Mouse (Mus musculus) kidney, adult 9 months (tissue): Measurements from ENCODE around the gene Capns1.
"Not testable (repeated sequence)": the region's sequence is repeated elsewhere in the genome, so short reads cannot be mapped to it uniquely, and the experiment has no call there.

Experiments used
- DNase-seq: peaks from one replicate; pipeline ENCODE4 v3.0.0; 2022

Capns1 gene

GRCm38 (mm10) chr7:30200661-30201060 is 2.0 kb upstream of the Capns1 start:
- not testable (repeated sequence) for DNase-seq

- no peak for DNase-seq
Measured at GRCm38 (mm10) chr7:30200200-30200599, 1.6 kb upstream of the Capns1 start.

- no peak for DNase-seq
Measured at GRCm38 (mm10) chr7:30199498-30200139, 1.0 kb upstream of the Capns1 start.

- no peak for DNase-seq
Measured at GRCm38 (mm10) chr7:30197592-30198129, 950 bp downstream of the Capns1 start.

- no peak for DNase-seq
Measured at GRCm38 (mm10) chr7:30196171-30196570, 2.4 kb downstream of the Capns1 start.

- DNase-seq: no peak
Measured at GRCm38 (mm10) chr7:30195461-30195860, 3.1 kb downstream of the Capns1 start.

- peak; percentile 95 for DNase-seq
Measured at GRCm38 (mm10) chr7:30194884-30195283, 3.7 kb downstream of the Capns1 start.

GRCm38 (mm10) chr7:30194101-30194831 is 4.3 kb downstream of the Capns1 start:
- DNase-seq: peak; percentile 39

- DNase-seq: peak; percentile 86
Measured at GRCm38 (mm10) chr7:30193581-30194100, 5.0 kb downstream of the Capns1 start.

GRCm38 (mm10) chr7:30193013-30193412 is 5.6 kb downstream of the Capns1 start:
- no peak for DNase-seq

- DNase-seq: no peak
Measured at GRCm38 (mm10) chr7:30192088-30192487, 6.5 kb downstream of the Capns1 start.

- no peak for DNase-seq
Measured at GRCm38 (mm10) chr7:30189116-30189491, 9.5 kb downstream of the Capns1 start.

GRCm38 (mm10) chr7:30188344-30189115 is 10.1 kb downstream of the Capns1 start:
- DNase-seq: no peak

- no peak for DNase-seq
Measured at GRCm38 (mm10) chr7:30184641-30185348, 13.8 kb downstream of the Capns1 start.

- peak; percentile 95 for DNase-seq
Measured at GRCm38 (mm10) chr7:30183879-30184289, 14.7 kb downstream of the Capns1 start, which contains the start of gene Cox7a1. Gene Cox7a1 (plus strand): TSS chr7:30184144.

- not testable (repeated sequence) for DNase-seq
Measured at GRCm38 (mm10) chr7:30183189-30183588, 15.4 kb downstream of the Capns1 start.

GRCm38 (mm10) chr7:30181929-30182328 is 16.7 kb downstream of the Capns1 start:
- not testable (repeated sequence) for DNase-seq

GRCm38 (mm10) chr7:30181308-30181707 is 17.3 kb downstream of the Capns1 start:
- DNase-seq: peak; percentile 79

- no peak for DNase-seq
Measured at GRCm38 (mm10) chr7:30178256-30178655, 20.4 kb downstream of the Capns1 start.

GRCm38 (mm10) chr7:30176474-30176873 is 22.1 kb downstream of the Capns1 start:
- DNase-seq: no peak

- DNase-seq: no peak
Measured at GRCm38 (mm10) chr7:30170283-30170951, 28.2 kb downstream of the Capns1 start.
